In genomic region chr10:83660605-83661004, GRCm38 (mm10) we compare ENCODE assay signal across 16 mouse cellular contexts. TPM values are rescaled to one million over a fixed set of nuclear protein-coding genes. Genes with fewer than 3 reads are reported as not detected.
DNase-seq lines count a peak whose midpoint lies in the region; ATAC-seq and TF ChIP-seq lines count a peak whose summit lies in the region.
"Had no signal": no experiment of that assay in that cellular context is flagged by ENCODE, and none has a peak within 500 bp of the region (broad histone marks: within the 10 kb centered on the region; RNA-seq: fewer than 3 reads in every experiment).

No protein-coding gene starts in this region.

- no peak for DNase-seq in hindbrain, postnatal 0 days (ENCODE audit: low spot score)
- DNase-seq in hindbrain, embryonic 10.5 days (ENCODE audit: low spot score), result no peak
- DNase-seq in liver, embryonic 14.5 days (ENCODE audit: low read depth in 3 of 3, low spot score in 3 of 3), result no peak
- no peak for DNase-seq in liver, embryonic 11.5 days (ENCODE audit: low spot score)
- peak; percentile 32 for DNase-seq in NIH3T3 (ENCODE audit: low read depth)
- no peak for DNase-seq in cerebellum, adult 8-10 months
- no peak for DNase-seq in left cerebral cortex, postnatal 36 days (ENCODE audit: low spot score in 2 of 2)
- DNase-seq: adrenal gland, postnatal 10 days; cerebellum, adult 9-11 months; heart, postnatal 4 days; thymus, adult 18-20 months had no signal

- 69% methylated on average over 4 of the region's 4 CpGs for WGBS in hindbrain, postnatal 0 days
- WGBS in hindbrain, embryonic 10.5 days, result 73% methylated on average over 4 of the region's 4 CpGs
- 50% methylated on average over 4 of the region's 4 CpGs for WGBS in liver, embryonic 14.5 days (ENCODE audit: insufficient replicate concordance)
- WGBS in liver, embryonic 11.5 days, result 78% methylated on average over 4 of the region's 4 CpGs

- H3K4me3 ChIP-seq in hindbrain, postnatal 0 days (ENCODE audit: low read length), result no peak overlapping the region
- H3K4me3 ChIP-seq in hindbrain, embryonic 10.5 days, result no peak overlapping the region
- no peak overlapping the region for H3K4me3 ChIP-seq in liver, embryonic 14.5 days (ENCODE audit: insufficient read depth in 1 of 2, low read depth in 2 of 2, low read length in 2 of 2)
- no peak overlapping the region for H3K4me3 ChIP-seq in liver, embryonic 11.5 days (ENCODE audit: low read depth, low read length)
- no peak overlapping the region for H3K4me3 ChIP-seq in ES-Bruce4 (ENCODE audit: low read depth, low read length)
- H3K4me3 ChIP-seq: forebrain, embryonic 12.5 days; heart, embryonic 13.5 days; limb, embryonic 15.5 days had no signal

- no peak for TF ChIP-seq POLR2A in ES-Bruce4 (IDR thresholded peaks at IDR 0.05; ENCODE audit: insufficient read depth, low read length)

- ATAC-seq in hindbrain, postnatal 0 days, result no peak
- ATAC-seq in liver, embryonic 14.5 days (ENCODE audit: insufficient read depth), result no peak
- no peak for ATAC-seq in liver, embryonic 11.5 days (replicated peaks; ENCODE audit: low FRiP score)

- no peaks in the 10 kb centered on the region for H3K36me3 ChIP-seq in hindbrain, postnatal 0 days (ENCODE audit: insufficient read depth, low read length)
- no peaks in the 10 kb centered on the region for H3K36me3 ChIP-seq in hindbrain, embryonic 10.5 days
- no peaks in the 10 kb centered on the region for H3K36me3 ChIP-seq in liver, embryonic 14.5 days (replicated peaks; ENCODE audit: control insufficient read depth, insufficient read depth, low read depth)
- no peaks in the 10 kb centered on the region for H3K36me3 ChIP-seq in liver, embryonic 11.5 days (ENCODE audit: control insufficient read depth, insufficient read depth, low read length)
- no peaks in the 10 kb centered on the region for H3K36me3 ChIP-seq in ES-Bruce4 (ENCODE audit: control insufficient read depth, insufficient read depth, low read length, poor library complexity, severe bottlenecking)
- H3K36me3 ChIP-seq: forebrain, embryonic 12.5 days; heart, embryonic 13.5 days; limb, embryonic 15.5 days had no signal

- no peaks in the 10 kb centered on the region for H3K9me3 ChIP-seq in hindbrain, postnatal 0 days (ENCODE audit: low read length)
- H3K9me3 ChIP-seq in hindbrain, embryonic 10.5 days, result no peaks in the 10 kb centered on the region
- no peaks in the 10 kb centered on the region for H3K9me3 ChIP-seq in liver, embryonic 14.5 days (ENCODE audit: control insufficient read depth, low read length)
- H3K9me3 ChIP-seq in liver, embryonic 11.5 days (ENCODE audit: control insufficient read depth, low read length), result no peaks in the 10 kb centered on the region
- no peaks in the 10 kb centered on the region for H3K9me3 ChIP-seq in ES-Bruce4 (replicated peaks; ENCODE audit: control insufficient read depth, insufficient read depth, low read length, poor library complexity, severe bottlenecking)
- H3K9me3 ChIP-seq: forebrain, embryonic 12.5 days; heart, embryonic 13.5 days; limb, embryonic 15.5 days had no signal

- H3K9ac ChIP-seq in hindbrain, postnatal 0 days (replicated peaks; ENCODE audit: low read length), result no peak overlapping the region
- H3K9ac ChIP-seq in liver, embryonic 14.5 days (replicated peaks), result no peak overlapping the region
- H3K9ac ChIP-seq in liver, embryonic 11.5 days (ENCODE audit: low read depth, low read length), result no peak overlapping the region
- H3K9ac ChIP-seq in ES-Bruce4 (ENCODE audit: low read depth, poor library complexity, severe bottlenecking), result no peak overlapping the region
- H3K9ac ChIP-seq: forebrain, embryonic 12.5 days; heart, embryonic 13.5 days; limb, embryonic 15.5 days had no signal

- H3K27me3 ChIP-seq in hindbrain, postnatal 0 days (ENCODE audit: insufficient read depth, low read length), result no peaks in the 10 kb centered on the region
- no peaks in the 10 kb centered on the region for H3K27me3 ChIP-seq in hindbrain, embryonic 10.5 days (ENCODE audit: insufficient read depth, poor library complexity, severe bottlenecking)
- H3K27me3 ChIP-seq in liver, embryonic 14.5 days (ENCODE audit: control insufficient read depth, insufficient read depth, low read length), result no peaks in the 10 kb centered on the region
- H3K27me3 ChIP-seq in liver, embryonic 11.5 days (replicated peaks; ENCODE audit: control insufficient read depth, insufficient read depth, low read length), result no peaks in the 10 kb centered on the region
- H3K27me3 ChIP-seq in ES-Bruce4 (ENCODE audit: control insufficient read depth, insufficient read depth, low read length, poor library complexity, severe bottlenecking), result no peaks in the 10 kb centered on the region
- H3K27me3 ChIP-seq: forebrain, embryonic 12.5 days; heart, embryonic 13.5 days; limb, embryonic 15.5 days had no signal

- H3K4me2 ChIP-seq in hindbrain, postnatal 0 days (ENCODE audit: low read depth, low read length), result no peak overlapping the region
- no peak overlapping the region for H3K4me2 ChIP-seq in liver, embryonic 14.5 days (ENCODE audit: low read depth)
- H3K4me2 ChIP-seq in liver, embryonic 11.5 days, result no peak overlapping the region
- H3K4me2 ChIP-seq: forebrain, embryonic 12.5 days; limb, embryonic 15.5 days; midbrain, embryonic 11.5 days had no signal

- H3K27ac ChIP-seq in hindbrain, postnatal 0 days, result no peak overlapping the region
- H3K27ac ChIP-seq in hindbrain, embryonic 10.5 days, result no peak overlapping the region
- no peak overlapping the region for H3K27ac ChIP-seq in liver, embryonic 14.5 days
- H3K27ac ChIP-seq in liver, embryonic 11.5 days (ENCODE audit: low read depth, low read length), result no peak overlapping the region
- H3K27ac ChIP-seq in ES-Bruce4 (ENCODE audit: insufficient read depth, low read length), result no peak overlapping the region
- H3K27ac ChIP-seq: forebrain, embryonic 12.5 days; heart, embryonic 13.5 days; limb, embryonic 15.5 days had no signal

- peak; percentile 43; the same call in 1 of the 2 replicates for TF ChIP-seq CTCF in hindbrain, postnatal 0 days (IDR thresholded peaks at IDR 0.05; ENCODE audit: low read depth)
- TF ChIP-seq CTCF in liver, embryonic 14.5 days (IDR thresholded peaks at IDR 0.05; ENCODE audit: low read depth), result peak; percentile 29; the same call in 1 of the 2 replicates
- TF ChIP-seq CTCF in ES-Bruce4 (IDR thresholded peaks at IDR 0.05; ENCODE audit: low read depth, low read length), result peak; percentile 40

- no peaks in the 10 kb centered on the region for H3K4me1 ChIP-seq in hindbrain, postnatal 0 days (ENCODE audit: insufficient read depth, low read length)
- no peaks in the 10 kb centered on the region for H3K4me1 ChIP-seq in hindbrain, embryonic 10.5 days (replicated peaks)
- no peaks in the 10 kb centered on the region for H3K4me1 ChIP-seq in liver, embryonic 14.5 days (replicated peaks; ENCODE audit: control insufficient read depth in 2 of 2, insufficient read depth in 2 of 2, low read length in 1 of 2)
- no peaks in the 10 kb centered on the region for H3K4me1 ChIP-seq in liver, embryonic 11.5 days (replicated peaks; ENCODE audit: control insufficient read depth, insufficient read depth, low read length)
- no peaks in the 10 kb centered on the region for H3K4me1 ChIP-seq in ES-Bruce4 (ENCODE audit: control insufficient read depth, insufficient read depth, low read length)
- H3K4me1 ChIP-seq: forebrain, embryonic 12.5 days; limb, embryonic 15.5 days had no signal

- intact Hi-C loops in left cerebral cortex, postnatal 36 days (cut with DNase I), result no loop called here

- no peak for TF ChIP-seq EP300 in liver, embryonic 14.5 days (IDR thresholded peaks at IDR 0.05; ENCODE audit: low read depth)
- no peak for TF ChIP-seq EP300 in ES-Bruce4 (IDR thresholded peaks at IDR 0.05; ENCODE audit: insufficient read depth, low read depth, low read length)

RNA-seq across cellular contexts. Expression of gene Appl2, which starts 12.1 kb away (rescaled TPM):
- 42.2 and 65.0 TPM in 2 replicates for total RNA-seq in hindbrain, postnatal 0 days (2014; rRNA removed)
- polyA plus RNA-seq in hindbrain, postnatal 0 days (2015; fragmentation: Nextera tagmentation; extraction: Ambion mirVana), result 45.2 and 48.6 TPM in 2 replicates
- 29.6 and 35.2 TPM in 2 replicates for polyA plus RNA-seq in hindbrain, embryonic 10.5 days (2016; fragmentation: Nextera tagmentation; extraction: Ambion mirVana)
- 4.6 and 6.9 TPM in 2 replicates for polyA plus RNA-seq in liver, embryonic 14.5 days (2012; rRNA removed)
- polyA plus RNA-seq in liver, embryonic 14.5 days (2014; fragmentation: Nextera tagmentation; extraction: Ambion mirVana), result 5.4 and 8.7 TPM in 2 replicates
- polyA plus RNA-seq in liver, embryonic 11.5 days (2014; fragmentation: Nextera tagmentation; extraction: Ambion mirVana), result 26.8 and 29.9 TPM in 2 replicates
- polyA plus RNA-seq in ES-Bruce4 (2011; ENCODE audit: insufficient read depth, insufficient read length, low read depth, missing spikeins), result 28.7 and 38.2 TPM in 2 replicates
- total RNA-seq in left cerebral cortex, postnatal 36 days (2021), result 10 to 100 TPM; 57.6 to 69.1 TPM
